Mouse (Mus musculus) liver, embryonic 15.5 days (tissue): Measurements from ENCODE around the gene Jpt2. TPM values are rescaled to one million over a fixed set of nuclear protein-coding genes. Genes with fewer than 3 reads are reported as not detected.

ENCODE experiments used
- polyA plus RNA-seq: library from polyadenylated mRNA; unstranded; fragments of >200 nt; fragmentation: Nextera tagmentation; extraction: Ambion mirVana; gene quantifications from 2 replicates; pipeline ENCODE4 v1.2.1, GENCODE M21; 2015

The Jpt2 gene
- polyA plus RNA-seq, 1 experiment from 2014 or later = 62.4 TPM

Other genes with a start within 250 kb of the Jpt2 start
- gene Rnf151, start 242.6 kb downstream of the Jpt2 start, polyA plus RNA-seq = not detected in 2 replicates
- 1,043 and 1,068 TPM in 2 replicates for gene Rps2, start 242.6 kb downstream of the Jpt2 start, polyA plus RNA-seq
- 160 and 162 TPM in 2 replicates for gene Ndufb10, start 236.2 kb downstream of the Jpt2 start, polyA plus RNA-seq
- gene Rpl3l, start 232.9 kb downstream of the Jpt2 start, polyA plus RNA-seq = 0.09 and 0.15 TPM in 2 replicates
- 31.1 and 32.9 TPM in 2 replicates for gene Msrb1, start 224.0 kb downstream of the Jpt2 start, polyA plus RNA-seq
- gene Hs3st6, start 207.7 kb downstream of the Jpt2 start, polyA plus RNA-seq = 0.07 TPM in 1 of 2 replicates, not detected in the other
- 0.35 and 0.54 TPM in 2 replicates for gene Meiob, start 156.4 kb downstream of the Jpt2 start, polyA plus RNA-seq
- 117 and 135 TPM in 2 replicates for gene Hagh, start 120.5 kb downstream of the Jpt2 start, polyA plus RNA-seq
- gene Fahd1, start 110.3 kb downstream of the Jpt2 start, polyA plus RNA-seq = 41.1 and 44.2 TPM in 2 replicates
- 9.6 and 11.5 TPM in 2 replicates for gene Igfals, start 94.7 kb downstream of the Jpt2 start, polyA plus RNA-seq
- 68.1 and 73.5 TPM in 2 replicates for gene Nubp2, start 74.3 kb downstream of the Jpt2 start, polyA plus RNA-seq
- gene Spsb3, start 74.0 kb downstream of the Jpt2 start, polyA plus RNA-seq = 45.2 and 48.4 TPM in 2 replicates
- 11.5 and 13.0 TPM in 2 replicates for gene Eme2, start 65.6 kb downstream of the Jpt2 start, polyA plus RNA-seq
- 52.3 and 52.8 TPM in 2 replicates for gene Mrps34, start 65.6 kb downstream of the Jpt2 start, polyA plus RNA-seq
- 53.4 and 60.1 TPM in 2 replicates for gene Nme3, start 64.2 kb downstream of the Jpt2 start, polyA plus RNA-seq
- gene Mapk8ip3, start 23.7 kb downstream of the Jpt2 start, polyA plus RNA-seq = 8.3 and 10.0 TPM in 2 replicates
- 2.9 and 4.3 TPM in 2 replicates for gene Cramp1l, start 55.1 kb upstream of the Jpt2 start, polyA plus RNA-seq
- 139 and 156 TPM in 2 replicates for gene Ift140, start 55.4 kb upstream of the Jpt2 start, polyA plus RNA-seq
- gene Tmem204, start 122.9 kb upstream of the Jpt2 start, polyA plus RNA-seq = 5.6 and 6.5 TPM in 2 replicates
- gene Telo2, start 155.3 kb upstream of the Jpt2 start, polyA plus RNA-seq = 14.3 and 17.4 TPM in 2 replicates
- 0.06 and 0.10 TPM in 2 replicates for gene Ptx4, start 160.1 kb upstream of the Jpt2 start, polyA plus RNA-seq
- 10.7 TPM in 2 replicates for gene Clcn7, start 172.7 kb upstream of the Jpt2 start, polyA plus RNA-seq
- gene Ccdc154, start 201.8 kb upstream of the Jpt2 start, polyA plus RNA-seq = not detected in 2 replicates
- gene Gm38655, start 214.8 kb upstream of the Jpt2 start, polyA plus RNA-seq = not detected in 2 replicates
- gene BC003965, start 223.9 kb upstream of the Jpt2 start, polyA plus RNA-seq = 16.6 and 16.7 TPM in 2 replicates
- 8.8 and 9.6 TPM in 2 replicates for gene Unkl, start 227.7 kb upstream of the Jpt2 start, polyA plus RNA-seq